Mouse (Mus musculus): ENCODE measurements at regions not wholly inside any gene's neighbourhood (a gene's known extent, or its start where the extent isn't known, plus 50 kb on each side); places are given as distances from the start of the nearest gene placed in this dataset.

DNA sequence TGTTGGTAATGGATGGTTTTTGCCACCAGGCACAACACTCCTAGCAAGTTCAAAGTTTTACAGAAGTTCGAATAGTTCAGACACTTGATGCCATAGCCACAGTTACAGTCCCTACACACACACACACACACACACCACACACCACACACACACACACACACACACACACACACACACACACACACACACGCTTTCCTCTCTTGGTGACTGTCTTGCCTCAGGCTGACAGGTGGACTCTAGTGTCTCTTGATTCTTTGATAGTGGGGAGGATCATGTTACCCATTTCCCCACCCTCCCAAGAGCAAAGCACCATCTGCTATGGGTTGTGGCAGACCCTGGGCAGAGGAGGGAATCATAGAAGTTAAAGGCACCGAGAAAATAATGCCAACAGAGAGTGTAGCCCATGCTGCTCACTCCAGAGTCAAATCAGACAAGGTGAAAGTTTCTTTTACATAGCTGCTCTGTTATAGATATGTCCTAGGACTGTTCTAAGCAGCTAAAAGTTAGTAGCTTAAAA lies 75.9 kb downstream of the Klhl25 start:
- DNase-seq, result no peak

DNA sequence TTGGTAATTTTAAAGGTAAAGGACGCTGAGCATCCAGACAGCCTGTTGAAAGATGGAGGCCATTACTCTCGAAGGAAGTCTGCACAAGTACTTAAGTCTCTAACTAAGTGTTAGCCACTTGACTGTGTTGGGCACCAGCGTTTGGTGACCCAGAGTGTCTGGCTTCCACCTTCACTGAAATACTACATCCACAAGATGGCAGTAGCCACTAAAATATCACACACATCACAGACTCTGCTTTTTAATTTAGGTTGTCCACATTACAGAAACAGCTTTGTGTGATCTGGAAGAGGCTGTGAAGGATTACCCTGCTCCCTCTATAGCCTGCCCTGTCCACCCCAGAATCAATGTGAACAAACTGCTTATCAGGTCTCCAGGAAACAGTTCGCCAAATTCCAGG lies 79.4 kb downstream of the Klhl25 start:
- peak; percentile 16 to 34 for DNase-seq

DNA sequence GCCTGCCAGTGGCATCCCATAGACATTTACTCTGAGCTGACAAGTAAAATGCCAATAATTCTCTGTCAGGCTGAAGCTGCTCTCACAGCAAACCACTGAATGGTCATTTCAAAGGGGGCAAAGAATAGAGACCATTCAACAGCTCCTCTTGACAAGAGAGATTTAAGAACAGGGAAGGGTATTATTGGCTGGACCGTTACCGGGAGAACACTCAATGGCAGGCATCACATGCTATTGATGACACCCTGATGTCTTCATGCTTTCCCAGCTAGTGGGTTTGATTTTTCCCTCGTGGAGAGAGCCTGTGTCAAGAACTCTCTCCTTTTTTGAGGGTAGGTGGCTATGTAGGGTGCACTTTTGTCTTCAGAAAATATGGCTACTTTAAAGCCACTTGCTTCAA lies 95.7 kb downstream of the Klhl25 start:
- no peak for DNase-seq

DNA sequence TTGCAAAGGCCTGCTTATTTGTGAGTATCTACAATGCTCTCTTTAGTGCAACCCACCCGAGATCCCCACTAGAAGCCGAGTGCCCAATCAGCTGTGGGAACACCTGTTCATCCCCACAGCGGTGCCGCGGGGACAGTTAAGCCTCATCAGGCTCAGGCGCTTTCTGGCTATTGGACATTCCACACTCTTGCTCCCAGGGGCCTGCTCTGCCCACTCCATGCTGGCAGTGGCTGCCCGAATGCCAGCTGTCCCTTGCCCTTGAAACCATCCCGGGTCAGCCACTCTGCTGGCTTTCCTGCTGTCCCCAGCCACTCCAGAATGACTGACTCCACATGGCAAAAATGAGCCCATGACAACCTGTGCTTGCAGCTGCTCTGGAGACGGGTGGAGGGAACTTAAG lies 107.6 kb downstream of the Klhl25 start:
- no peak for DNase-seq

DNA sequence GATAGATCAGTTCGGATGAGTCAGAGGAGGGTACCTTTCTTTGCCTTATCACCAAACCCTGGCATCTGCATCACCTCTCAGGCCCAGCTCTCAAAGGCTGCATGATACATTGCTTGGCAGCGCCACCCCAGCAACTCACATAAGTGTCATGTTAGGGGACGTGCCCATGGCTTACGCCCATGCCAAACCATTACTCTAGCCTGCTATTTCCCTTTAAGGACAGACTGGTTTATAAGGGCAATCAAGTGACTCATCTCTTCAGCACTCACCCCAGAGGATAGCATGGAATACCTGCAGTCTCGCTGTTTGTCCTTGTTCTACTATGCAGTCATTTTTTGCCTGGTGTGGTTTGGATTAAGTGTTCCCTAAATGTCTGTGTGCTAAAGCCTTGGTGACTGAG lies 109.3 kb downstream of the Klhl25 start:
- no peak for DNase-seq

DNA sequence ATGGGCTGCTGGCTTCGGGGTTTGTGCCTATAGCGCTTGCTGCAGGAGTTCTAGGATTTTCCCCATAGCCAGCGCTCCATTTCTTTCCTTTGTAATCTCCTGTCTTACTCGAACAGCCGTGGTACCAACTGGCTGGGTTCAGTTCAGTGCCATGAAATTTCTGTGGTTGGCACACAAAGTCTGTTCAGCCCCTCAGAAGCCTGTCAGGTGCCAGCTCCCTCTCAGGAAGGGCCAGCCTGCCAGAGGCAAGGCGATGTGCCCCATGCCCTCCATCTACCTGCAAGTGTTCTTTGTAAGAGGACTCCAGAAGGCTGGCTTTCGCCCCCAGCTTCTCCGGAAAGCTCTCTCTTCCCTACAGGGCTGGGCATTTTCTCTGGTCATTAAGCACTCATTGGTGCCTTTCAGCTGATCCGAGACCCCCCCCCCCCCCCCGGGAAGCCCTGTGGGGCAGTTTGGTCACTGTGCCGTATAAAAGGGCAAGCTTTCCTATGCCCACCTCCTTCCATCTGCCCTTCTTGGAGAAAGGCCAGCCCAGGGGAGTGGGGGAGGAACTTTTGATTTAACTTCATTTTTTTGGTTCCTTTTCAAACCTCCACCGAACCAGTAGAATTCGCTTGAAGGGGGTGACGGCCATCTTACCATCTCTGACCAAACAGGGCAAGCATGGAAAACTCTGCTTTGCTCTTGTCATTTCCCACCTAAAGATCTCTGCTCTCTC lies 112.0 kb downstream of the Klhl25 start:
- DNase-seq, result no peak

DNA sequence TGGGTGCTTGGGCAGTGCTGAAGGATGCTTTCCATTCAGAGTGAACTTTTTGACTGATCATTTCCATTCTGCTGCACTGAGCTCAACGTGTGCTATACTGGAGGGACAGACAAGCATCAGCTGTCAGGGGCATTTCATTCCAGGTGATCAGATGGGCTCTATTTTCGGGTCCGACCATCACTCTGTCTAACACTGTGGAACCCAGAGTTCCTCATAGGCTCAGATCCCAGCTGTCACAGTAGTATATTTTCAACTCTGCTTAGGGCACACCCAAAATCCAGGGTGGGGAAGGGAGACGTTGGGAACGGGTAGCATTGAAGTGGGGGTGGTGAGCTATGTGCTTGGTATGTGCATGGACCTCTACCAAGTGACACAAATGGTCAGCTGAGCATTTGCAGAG lies 120.1 kb downstream of the Klhl25 start:
- DNase-seq, result no peak

DNA sequence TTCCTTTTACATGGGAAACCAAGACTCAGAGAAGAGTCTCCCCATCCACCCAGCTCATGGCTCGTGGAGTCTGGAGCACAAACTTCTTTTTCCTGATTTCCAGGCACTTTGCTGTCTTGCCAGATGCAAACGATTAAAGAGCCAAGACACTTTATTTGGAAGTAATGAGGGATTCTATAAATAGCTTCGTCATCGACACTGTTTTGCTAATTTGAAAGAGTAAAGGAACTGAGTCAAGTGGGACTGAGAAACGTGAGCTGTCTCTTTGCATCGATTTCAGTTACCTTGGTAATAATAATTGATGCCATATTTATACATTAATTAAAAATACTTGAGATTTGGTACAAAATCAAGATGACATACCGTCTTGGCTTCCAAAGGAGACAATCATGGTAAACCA lies 122.8 kb downstream of the Klhl25 start:
- DNase-seq, result no peak

DNA sequence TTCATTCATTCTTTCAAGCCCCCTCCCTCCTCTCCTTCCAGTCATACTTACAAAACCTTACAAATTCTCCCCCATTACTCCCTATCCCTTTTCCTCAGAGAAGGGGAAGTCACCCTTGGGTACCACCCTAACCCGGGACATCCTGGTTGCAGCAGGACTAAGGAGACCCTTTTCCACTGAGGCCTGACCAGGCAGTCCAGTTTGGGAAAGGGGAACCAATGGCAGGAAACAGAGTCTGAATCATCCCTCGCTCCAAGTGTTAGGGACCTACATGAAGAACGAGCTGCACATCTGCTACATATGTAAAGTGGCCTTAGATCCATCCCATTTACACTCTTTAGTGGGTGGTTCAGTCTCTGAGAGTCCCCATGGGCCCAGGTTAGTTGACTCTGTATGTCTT lies 123.6 kb downstream of the Klhl25 start:
- no peak for DNase-seq

DNA sequence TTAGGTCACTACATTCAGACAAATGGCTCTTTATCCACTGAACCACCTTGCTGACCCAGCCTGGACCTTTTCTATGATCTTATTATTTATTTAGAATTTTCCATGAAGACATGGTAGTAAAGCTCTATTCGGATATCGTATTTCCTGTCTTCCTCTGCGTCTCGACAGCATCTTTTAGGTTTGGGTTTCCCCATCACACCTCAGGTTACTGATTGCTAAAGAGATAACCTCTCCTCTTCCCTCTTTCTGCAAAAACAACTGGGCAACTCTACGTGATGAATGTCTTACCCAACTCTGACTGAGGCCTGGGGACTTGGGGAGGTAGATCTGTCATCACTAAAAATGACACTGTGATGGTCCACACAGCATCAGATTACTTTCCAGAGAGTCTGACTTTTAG lies 133.4 kb downstream of the Klhl25 start:
- no peak for DNase-seq

DNA sequence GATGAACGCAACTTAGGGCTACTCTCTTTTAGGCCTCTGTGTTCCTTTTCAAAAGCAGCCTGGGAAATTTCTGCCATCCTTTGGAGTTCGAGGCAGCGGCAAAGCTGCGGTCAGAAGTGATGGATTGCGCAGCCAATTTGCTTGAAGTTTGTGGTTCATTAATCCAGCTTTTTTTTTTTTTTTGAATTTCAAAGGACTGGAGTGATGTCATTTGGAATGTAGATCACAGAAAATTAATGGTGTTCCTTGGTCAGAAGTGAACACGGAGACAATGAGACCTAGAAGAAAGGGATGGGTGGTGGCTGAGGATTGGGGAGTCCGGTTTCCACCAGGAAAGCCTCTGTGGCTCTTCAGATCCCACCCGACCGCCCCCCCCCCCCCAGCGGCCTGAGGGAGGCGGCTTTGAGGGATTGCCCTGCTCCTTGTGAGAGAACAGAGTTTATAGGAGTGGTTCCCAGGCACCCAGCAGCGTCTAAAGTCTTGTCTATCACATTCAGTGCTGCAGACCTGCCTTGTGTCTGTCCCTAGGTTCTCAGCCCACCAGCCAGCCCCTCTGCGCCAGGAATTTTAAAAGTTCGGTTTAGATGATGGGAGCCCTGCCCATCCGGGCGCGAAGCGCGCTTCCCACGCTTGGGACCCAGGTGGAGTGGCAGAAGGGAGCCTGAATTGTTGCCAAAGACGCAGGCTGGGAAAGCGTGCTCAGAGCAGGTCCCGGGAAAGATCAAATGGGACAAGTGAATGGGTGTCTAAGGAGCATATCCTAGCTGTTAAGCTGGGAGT lies 135.1 kb downstream of the Klhl25 start:
- DNase-seq, result no peak

DNA sequence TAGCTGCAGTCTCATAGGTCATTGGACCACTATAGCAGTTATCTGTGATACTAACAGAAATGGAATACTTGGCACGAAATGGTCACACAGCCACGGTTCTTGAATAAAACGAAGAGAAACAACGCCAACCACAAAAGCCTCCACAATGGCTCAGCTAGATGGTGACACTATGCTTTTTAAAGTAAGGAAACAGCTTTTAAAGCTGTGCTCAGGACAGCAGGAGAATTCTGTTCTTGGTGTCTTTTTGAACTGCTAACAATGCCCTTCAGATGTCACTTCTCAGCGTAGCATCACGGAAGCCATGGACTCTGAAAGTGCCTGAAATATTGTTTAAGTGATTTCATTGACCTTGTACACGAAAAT lies 135.7 kb downstream of the Klhl25 start:
- no peak for DNase-seq

DNA sequence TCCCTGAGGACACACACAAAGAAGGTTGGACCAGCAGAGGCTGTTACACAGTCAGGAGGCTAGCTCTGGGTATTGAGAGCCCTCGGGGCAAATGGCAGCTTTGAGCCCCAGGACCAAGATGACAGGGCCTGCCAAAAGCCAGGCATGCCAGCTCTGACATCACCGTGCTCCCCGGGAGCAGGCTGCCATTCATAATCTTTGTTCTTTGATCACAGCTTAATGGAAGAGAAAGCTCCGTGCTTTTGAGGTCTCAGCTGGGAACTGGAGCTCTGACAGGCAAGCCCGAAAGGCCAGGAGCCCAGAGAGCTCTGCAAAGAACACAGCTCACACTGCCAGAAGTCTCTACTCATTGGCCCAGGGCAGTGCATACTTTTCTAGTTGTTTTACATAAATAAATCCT lies 150.7 kb downstream of the Klhl25 start:
- DNase-seq, result no peak

DNA sequence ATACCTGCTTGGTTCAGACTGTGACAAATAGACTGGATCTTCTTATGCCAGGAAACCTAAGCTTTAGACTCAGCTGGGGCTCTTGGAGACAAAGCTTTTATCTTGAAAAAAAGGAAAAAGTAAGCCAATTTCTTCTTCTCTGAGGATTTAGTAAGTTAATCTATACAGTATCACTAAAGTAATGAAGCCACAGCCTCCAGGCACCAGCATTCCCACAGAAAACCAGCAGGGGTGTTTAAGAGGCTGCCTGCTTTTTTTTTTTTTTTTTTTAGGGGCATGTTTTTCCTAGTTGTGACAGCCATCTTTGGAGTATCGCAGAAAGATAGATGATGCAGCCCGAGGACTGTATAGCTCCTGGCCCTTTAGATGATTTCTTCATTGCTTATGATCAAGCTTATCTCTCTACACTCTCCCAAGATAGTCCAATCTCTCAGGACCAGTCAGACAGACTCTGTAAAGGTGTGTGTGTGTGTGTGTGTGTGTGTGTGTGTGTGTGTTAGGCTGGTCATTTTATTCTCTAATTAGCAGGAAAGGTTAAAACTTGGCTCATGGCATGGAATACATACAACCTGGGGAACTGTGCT lies 151.3 kb downstream of the Klhl25 start:
- DNase-seq, result no peak

DNA sequence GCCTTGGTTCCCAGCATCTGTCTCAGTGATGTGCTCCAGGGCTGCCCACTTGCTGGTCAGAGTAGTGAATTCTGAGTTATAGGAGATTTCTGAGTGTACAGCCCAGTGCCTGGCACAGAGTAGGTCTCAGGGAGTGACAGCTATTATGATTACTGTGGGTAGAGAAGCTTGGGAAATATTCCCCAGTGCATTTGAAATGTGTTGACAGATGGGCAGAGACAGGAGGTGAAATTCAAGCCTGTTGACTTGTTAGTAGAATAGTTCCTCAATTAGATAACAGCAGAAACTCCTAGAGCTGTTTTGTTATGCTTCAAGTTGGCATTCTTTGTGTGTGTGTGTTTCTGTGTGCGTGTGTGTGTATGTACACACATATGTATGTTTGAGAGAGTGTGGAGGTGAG lies 152.9 kb downstream of the Klhl25 start:
- DNase-seq, result no peak

DNA sequence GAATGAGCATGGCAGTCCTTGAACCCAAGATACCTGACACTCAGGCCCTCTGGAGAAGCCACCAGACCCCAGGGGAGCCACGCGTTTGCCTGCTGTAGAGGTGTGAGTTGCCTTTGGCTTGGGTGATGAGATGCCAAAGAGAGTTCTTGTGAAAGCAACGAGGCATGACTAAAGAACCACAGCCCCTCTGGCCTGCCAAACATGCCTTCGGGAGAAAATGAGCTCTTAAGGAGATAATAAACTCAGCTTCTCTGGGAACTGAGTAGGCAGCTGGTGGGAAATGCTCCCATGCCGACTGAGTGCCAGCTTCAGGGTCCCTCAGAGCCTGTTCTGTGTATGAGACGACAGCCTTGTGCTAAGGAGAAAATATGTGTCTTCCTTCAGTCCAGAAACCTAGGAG lies 160.1 kb downstream of the Klhl25 start:
- no peak for DNase-seq

DNA sequence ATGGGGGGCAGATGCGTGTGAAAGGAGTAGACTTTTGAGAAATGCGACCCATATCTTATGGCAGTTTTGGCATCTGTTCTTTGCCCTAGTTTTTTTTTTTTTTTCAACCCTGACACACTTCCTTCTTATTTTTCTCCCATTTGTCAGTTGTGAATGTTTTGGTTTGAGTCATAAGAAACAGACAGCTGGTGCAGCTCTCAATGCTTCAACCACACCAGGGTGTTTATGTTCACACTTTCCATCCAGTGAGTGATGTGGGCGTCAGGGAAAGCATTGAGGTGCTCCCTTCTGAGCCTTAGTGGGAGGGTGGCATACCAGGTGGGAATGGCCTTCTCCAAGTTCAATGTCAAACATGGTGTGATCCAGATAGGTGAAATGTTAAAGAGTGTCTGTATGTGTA lies 181.9 kb upstream of the Agbl1 start:
- no peak for DNase-seq

DNA sequence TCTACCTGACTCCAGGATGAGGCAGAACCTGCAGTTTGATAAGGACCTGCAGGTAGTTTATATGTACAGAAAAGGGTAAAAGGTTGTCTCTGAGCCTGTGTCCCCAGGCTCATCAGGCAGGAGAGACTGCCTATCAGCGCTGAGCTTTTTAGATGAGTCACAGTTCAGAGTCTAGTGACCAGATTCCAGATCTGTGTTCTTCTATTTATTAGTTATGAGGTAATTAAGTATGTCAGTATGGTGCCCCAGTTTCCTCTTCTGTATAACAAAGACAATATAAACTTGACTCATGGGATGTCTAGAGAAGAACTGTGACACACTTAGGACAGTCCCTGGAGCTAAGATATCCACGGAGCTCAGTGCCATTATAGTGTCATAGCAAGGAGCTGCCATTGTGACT lies 180.3 kb upstream of the Agbl1 start:
- no peak for DNase-seq

DNA sequence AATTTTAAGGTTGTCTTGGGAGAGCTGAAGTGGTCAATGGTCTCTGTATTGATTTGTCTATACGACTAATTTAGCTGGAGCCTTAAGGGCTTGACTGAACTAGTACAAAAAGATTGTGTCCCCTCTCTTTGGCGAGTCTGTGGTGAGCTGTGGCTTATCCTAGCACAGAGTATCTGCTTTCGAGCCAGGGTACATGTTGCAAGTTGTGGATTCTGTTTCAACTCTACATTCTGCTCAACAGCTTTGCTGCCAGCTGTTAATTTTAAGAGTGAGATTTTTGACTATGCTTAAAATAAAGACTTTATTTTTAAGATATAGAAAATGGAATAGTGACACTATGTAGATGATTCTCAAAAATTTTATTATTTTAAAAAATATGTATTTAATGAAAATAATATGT lies 175.8 kb upstream of the Agbl1 start:
- DNase-seq, result no peak

DNA sequence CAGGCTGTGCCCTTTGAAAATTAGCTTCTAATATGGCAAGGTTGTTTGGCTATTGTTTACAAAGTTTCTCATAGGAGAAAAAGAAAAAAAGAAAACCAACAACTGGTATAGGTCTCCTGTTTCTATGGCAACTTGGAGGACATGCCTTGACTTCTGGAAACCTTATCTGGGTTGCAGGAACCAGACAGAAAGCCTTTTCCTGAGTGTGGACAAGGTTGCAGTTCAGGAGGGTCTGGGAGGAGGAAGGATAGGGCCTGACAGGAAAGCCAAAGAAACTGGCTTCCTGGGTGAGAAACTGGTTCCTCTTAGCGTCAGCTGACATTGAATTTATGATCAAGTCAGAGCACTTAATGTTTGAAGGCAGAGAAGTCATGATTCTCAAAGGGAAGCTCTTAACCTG lies 130.5 kb upstream of the Agbl1 start:
- no peak for DNase-seq

DNA sequence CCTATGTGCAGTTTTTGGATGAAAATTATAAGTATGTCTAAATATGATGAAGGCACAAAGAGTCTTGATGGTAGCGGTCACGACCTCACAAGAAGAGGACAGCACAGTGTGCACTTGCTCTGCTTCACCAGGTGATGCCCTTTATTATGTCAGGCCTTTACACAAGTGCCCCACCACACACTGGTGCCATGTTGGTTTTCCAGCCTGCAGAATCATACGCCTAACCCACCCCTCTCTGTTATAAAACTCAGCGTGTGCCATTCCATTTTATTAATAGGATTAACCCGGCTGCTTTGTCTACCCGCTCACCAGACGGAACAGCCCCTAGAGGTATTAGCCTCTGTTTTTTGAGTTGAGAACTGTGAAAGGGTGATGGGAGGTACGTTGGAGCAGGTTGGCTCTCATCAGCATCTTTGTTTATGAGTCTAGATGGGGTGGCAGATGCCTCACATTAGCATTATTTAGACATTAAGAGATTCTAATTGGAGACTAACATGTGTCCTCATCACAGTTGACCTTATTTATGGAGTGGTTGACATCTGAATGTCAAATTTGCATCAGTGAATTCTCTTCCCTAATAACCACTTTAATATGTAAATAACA lies 108.3 kb upstream of the Agbl1 start:
- no peak for DNase-seq

DNA sequence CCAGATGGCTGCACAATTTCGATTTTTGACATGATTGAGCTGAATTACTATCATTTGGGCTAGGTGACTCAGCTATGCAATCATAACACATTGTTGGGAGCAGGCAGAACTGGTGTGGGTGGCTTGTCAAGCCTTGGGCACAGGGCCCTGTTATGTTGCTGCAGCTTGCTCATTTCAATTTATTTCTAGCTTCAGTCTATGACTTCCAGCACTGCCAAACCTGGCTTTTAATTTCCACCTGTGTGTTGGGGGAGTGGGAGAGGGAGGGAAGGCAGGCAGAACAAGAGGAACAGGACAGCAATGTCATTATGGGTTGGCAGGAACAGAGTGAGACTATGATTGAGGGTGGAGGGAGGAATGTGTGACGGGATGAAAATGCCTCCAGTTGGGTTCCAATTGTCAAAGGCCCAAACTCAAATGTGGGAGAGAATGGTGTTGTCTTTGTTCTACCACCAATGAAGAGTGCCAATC lies 102.0 kb upstream of the Agbl1 start:
- no peak for DNase-seq

DNA sequence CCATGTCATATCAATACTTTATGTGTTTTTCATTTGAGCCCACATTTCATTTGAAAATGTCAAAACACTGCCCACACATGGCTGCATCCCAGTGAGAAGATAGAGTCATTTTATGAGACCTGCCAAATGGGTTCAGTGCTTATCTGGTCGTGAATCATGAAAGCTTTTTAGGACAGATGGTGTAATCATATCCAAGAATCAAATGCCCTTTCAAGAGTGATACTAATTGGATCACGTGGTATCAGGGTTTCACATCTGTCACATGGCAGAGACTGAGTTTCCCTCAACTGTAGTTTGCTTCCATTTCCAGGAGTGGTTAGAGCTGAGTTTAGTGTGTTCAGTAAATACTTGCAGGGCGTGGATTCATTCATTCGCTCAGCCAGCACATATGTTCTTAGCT lies 87.2 kb upstream of the Agbl1 start:
- no peak for DNase-seq

DNA sequence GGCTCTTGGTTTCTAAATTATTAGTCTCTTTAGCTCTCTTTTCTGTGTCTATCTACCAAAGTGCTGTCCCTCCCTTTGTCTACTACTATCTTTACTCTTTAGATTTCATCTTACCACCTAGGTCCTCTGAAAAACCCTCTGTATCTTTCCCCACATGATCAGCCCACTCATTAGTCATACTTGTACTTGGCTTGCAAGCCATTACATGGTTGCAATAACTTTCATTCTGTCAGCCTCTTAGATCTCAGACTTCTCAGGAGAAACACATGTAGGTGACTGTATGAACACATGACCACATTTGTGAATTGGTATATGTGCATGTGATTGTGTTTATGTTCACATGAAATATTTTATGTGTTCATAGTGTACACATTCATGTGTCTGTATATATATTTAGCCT lies 83.3 kb upstream of the Agbl1 start:
- no peak for DNase-seq
